Mouse (Mus musculus) intestine, embryonic 14.5 days (tissue): Measurements from ENCODE around the gene C1rl. TPM values are rescaled to one million over a fixed set of nuclear protein-coding genes. Genes with fewer than 3 reads are reported as not detected.
"Not testable (repeated sequence)": the region's sequence is repeated elsewhere in the genome, so short reads cannot be mapped to it uniquely, and the experiment has no call there.

ENCODE experiments used
- ATAC-seq: fragments of 200-750 bp; cut with Nextera tagmentation; replicated peaks from 2 replicates; pipeline ENCODE4 v1.8.0; 2017; ENCODE audit warnings: low read depth, moderate number of reproducible peaks, moderate TSS enrichment, moderate library complexity; ENCODE audit not compliant: low FRiP score, low TSS enrichment
- DNase-seq: peaks from one replicate; pipeline ENCODE4 v3.0.0-alpha.2; 2018; ENCODE audit warnings: low spot score
- H3K27ac ChIP-seq: fragments of 300-500 bp; sonication (generic); 2 replicates; pipeline ENCODE4 v1.5.1; 2014; ENCODE audit warnings: low read depth, mild to moderate bottlenecking, control low read depth
- H3K27me3 ChIP-seq: fragments of 300-500 bp; sonication (generic); replicated peaks from 2 replicates; pipeline ENCODE4 v1.6.1; 2014; ENCODE audit warnings: low read length, control low read depth; ENCODE audit not compliant: control insufficient read depth, insufficient read depth
- H3K36me3 ChIP-seq: fragments of 300-500 bp; sonication (generic); 2 replicates; pipeline ENCODE4 v1.6.1; 2014; ENCODE audit warnings: low read length, control low read depth; ENCODE audit not compliant: control insufficient read depth, insufficient read depth
- H3K4me1 ChIP-seq: fragments of 300-500 bp; sonication (generic); replicated peaks from 2 replicates; pipeline ENCODE4 v1.6.1; 2014; ENCODE audit warnings: low read length, control low read depth, mixed read lengths; ENCODE audit not compliant: control insufficient read depth, insufficient read depth
- H3K4me2 ChIP-seq: fragments of 300-500 bp; sonication (generic); 2 replicates; pipeline ENCODE4 v1.6.1; 2014; ENCODE audit warnings: low read length
- H3K4me3 ChIP-seq: fragments of 300-500 bp; sonication (generic); 2 replicates; pipeline ENCODE4 v1.5.1; 2014; ENCODE audit warnings: low read depth, low read length, control low read depth, mixed read lengths
- H3K9ac ChIP-seq: fragments of 300-500 bp; sonication (generic); 2 replicates; pipeline ENCODE4 v1.6.1; 2014; ENCODE audit warnings: mild to moderate bottlenecking, low read length
- H3K9me3 ChIP-seq: fragments of 300-500 bp; sonication (generic); 2 replicates; pipeline ENCODE4 v1.6.1; 2016; ENCODE audit warnings: low read length, control low read depth; ENCODE audit not compliant: control insufficient read depth
- WGBS: fragments of 180-500 bp; shearing (Covaris S2); extraction: QIAGEN DNeasy Blood & Tissue Kit; methylation state at CpG from one replicate; pipeline ENCODE4 v1.1.7; 2014; 5-methylcytosine and 5-hydroxymethylcytosine counted together
- polyA plus RNA-seq: library from polyadenylated mRNA; unstranded; fragments of >200 nt; fragmentation: Nextera tagmentation; extraction: Ambion mirVana; gene quantifications from 2 replicates; pipeline ENCODE4 v1.2.1, GENCODE M21; 2014

The C1rl gene
- polyA plus RNA-seq, 1 experiment from 2014 or later = 0.92 TPM

- no peaks in the 10 kb centered on the region for H3K4me1 ChIP-seq
- H3K9me3 ChIP-seq = no peaks in the 10 kb centered on the region
- no peak for DNase-seq
- H3K27me3 ChIP-seq = no peaks in the 10 kb centered on the region
- WGBS = 69% methylated on average over 6 of the region's 6 CpGs
- H3K4me2 ChIP-seq = no peak overlapping the region
- no peak for ATAC-seq
- H3K9ac ChIP-seq = no peak overlapping the region
- H3K27ac ChIP-seq = no peak overlapping the region
- no peak overlapping the region for H3K4me3 ChIP-seq
- H3K36me3 ChIP-seq = no peaks in the 10 kb centered on the region
Observed at GRCm38 (mm10) chr6:124465729-124466128, 27.2 kb upstream of the C1rl start.

GRCm38 (mm10) chr6:124471121-124471520 lies 21.8 kb upstream of the C1rl start:
- Histone ChIP-seq H3K9ac (no peak overlapping the region), H3K4me1 (no peaks in the 10 kb centered on the region), H3K27me3 (no peaks in the 10 kb centered on the region), H3K36me3 (no peaks in the 10 kb centered on the region), H3K4me3 (no peak overlapping the region), H3K4me2 (no peak overlapping the region), H3K27ac (no peak overlapping the region), H3K9me3 (no peaks in the 10 kb centered on the region)
- ATAC-seq (no peak), DNase-seq (no peak)
- WGBS = 90% methylated on average over 3 of the region's 3 CpGs

DNA sequence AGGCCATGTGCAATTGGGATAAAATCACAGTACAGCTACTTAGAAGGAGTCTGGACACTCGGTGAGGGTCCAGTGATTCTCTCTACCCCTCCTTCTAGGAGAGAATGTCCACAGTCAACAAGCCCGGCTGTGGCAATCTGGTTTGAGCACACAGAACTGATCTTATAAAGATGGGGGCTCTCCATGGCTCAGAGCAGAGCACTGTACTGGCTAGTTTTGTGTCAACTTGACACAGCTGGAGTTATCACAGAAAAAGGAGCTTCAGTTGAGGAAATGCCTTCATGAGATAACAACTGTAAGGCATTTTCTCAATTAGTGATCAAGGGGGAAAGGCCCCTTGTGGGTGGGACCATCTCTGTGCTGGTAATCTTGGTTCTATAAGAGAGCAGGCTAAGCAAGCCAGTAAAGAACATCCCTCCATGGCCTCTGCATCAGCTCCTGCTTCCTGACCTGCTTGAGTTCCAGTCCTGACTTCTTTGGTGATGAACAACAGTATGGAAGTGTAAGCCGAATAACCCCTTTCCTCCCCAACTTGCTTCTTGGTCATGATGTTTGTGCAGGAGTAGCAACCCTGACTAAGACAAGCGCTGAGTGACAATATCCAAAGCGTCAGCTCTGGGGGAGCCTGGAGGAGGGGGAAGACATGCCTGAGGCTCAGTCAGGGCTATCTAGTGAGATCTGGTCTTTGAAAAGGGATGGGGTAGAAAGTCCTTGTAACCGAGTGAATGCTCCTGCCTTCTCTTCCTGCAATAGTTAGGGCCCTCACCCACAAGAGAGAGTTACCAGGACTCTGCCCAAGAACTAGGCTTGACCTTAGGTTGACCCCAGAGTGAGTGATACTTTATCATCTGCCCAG lies 20.9 kb upstream of the C1rl start:
- H3K4me2 ChIP-seq, H3K27me3 ChIP-seq, DNase-seq, H3K27ac ChIP-seq, H3K9ac ChIP-seq, ATAC-seq, H3K4me1 ChIP-seq, H3K9me3 ChIP-seq, H3K4me3 ChIP-seq, H3K36me3 ChIP-seq: not testable (repeated sequence)
- 69% methylated on average over 6 of the region's 6 CpGs for WGBS

DNA sequence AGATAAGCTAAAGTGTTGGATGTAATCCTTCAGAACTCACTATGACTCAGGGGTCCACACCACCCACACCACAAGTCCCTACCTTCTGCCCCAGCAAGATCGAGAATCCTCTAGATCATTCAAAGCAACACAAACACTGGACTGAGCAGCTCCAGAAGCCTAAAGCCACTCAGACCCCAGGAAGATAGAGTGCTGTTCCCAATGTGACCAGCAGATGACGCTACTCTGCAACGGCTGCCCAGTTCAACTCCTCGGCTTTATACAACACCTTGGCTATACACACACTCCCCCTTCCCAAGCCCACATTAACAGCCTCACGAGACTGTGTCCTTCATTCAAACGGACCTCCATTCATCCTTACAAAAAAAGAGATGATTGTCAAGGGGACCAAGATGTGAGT lies 20.1 kb upstream of the C1rl start:
- no peak overlapping the region for H3K9ac ChIP-seq
- DNase-seq = no peak
- H3K9me3 ChIP-seq = no peaks in the 10 kb centered on the region
- no peak overlapping the region for H3K27ac ChIP-seq
- no peak overlapping the region for H3K4me3 ChIP-seq
- H3K36me3 ChIP-seq = no peaks in the 10 kb centered on the region
- no peaks in the 10 kb centered on the region for H3K4me1 ChIP-seq
- ATAC-seq = no peak
- H3K4me2 ChIP-seq = no peak overlapping the region
- H3K27me3 ChIP-seq = no peaks in the 10 kb centered on the region
- WGBS = 36% methylated on average over 6 of the region's 6 CpGs

DNA sequence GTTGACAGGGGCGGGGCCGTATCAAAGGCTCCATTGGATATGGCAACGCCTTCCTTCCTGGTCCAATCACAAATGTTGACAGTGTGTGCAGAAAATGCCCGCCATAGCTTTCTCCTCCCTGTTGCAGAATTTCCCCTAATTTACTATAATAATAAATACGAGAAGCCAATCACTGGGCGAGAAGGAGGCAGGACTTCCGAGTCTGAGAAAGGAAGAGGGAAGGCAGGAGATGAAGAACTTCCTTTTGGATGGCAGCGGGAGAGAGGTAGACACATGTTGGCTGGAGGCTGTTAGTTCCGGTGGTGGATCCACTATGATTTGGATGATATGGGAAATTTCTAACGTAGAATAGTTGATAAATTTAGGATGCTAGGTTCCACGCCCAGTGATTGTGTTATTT lies 18.3 kb upstream of the C1rl start:
- H3K9ac ChIP-seq = no peak overlapping the region
- DNase-seq (no peak), ATAC-seq (no peak)
- H3K9me3 ChIP-seq = no peaks in the 10 kb centered on the region
- H3K36me3 ChIP-seq = no peaks in the 10 kb centered on the region
- WGBS = 87% methylated on average over 11 of the region's 11 CpGs
- no peak overlapping the region for H3K27ac ChIP-seq
- no peaks in the 10 kb centered on the region for H3K27me3 ChIP-seq
- H3K4me2 ChIP-seq = no peak overlapping the region
- H3K4me1 ChIP-seq = no peaks in the 10 kb centered on the region
- no peak overlapping the region for H3K4me3 ChIP-seq

DNA sequence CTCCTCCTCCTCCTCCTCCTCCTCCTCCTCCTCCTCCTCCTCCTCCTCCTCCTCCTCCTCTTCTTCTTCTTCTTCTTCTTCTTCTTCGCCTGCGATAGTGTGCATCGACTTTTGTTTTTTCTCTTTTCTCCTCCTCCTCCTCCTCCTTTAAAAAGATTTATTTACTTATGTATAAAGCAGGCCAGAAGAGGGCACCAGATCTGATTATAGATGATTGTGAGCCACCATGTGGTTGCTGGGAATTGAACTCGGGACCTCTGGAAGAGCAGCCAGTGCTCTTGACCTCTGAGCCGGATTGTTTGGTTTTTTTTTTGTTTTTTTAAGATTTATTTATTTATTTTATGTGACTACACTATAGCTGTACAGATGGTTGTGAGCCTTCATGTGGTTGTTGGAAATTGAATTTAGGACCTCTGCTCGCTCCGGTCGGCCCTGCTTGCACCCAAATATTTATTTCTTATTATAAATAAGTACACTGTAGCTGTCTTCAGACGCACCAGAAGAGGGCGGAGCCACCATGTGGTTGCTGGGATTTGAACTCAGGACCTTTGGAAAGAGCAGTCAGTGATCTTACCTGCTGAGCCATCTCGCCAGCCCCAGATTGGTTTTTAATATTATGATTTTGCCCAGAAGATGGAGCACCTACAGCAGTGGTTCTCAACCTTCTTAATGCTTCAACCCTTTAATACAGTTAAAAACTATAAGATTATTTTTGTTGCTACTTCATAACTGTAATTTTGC lies 17.4 kb upstream of the C1rl start:
- not testable (repeated sequence) for DNase-seq, H3K9ac ChIP-seq, H3K4me2 ChIP-seq, H3K9me3 ChIP-seq, ATAC-seq, H3K4me3 ChIP-seq, H3K27ac ChIP-seq, H3K36me3 ChIP-seq, H3K27me3 ChIP-seq, H3K4me1 ChIP-seq
- WGBS = 87% methylated on average over 9 of the region's 11 CpGs

DNA sequence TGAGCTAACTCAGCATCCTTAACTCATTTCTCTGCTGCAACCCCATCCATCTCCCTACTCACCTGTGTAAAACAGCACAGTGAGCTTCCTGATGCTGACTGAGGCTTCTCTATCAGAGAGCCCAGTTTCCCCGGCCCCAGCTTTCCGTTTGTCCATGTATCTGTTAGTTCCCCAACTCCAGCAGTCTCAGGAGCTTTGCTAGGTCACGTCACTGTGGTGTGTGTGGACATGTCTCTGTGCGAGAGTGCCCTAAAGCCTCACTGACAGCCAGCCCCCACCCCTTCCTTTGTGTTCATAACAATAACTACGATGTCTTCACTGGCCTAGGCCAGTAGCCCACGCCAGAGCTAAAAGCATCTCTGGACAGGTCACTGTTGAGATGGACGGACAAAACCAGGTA lies 16.7 kb upstream of the C1rl start:
- Histone ChIP-seq H3K27me3 (no peaks in the 10 kb centered on the region), H3K4me2 (no peak overlapping the region), H3K27ac (no peak overlapping the region), H3K36me3 (no peaks in the 10 kb centered on the region), H3K4me1 (no peaks in the 10 kb centered on the region), H3K9ac (no peak overlapping the region), H3K4me3 (no peak overlapping the region), H3K9me3 (no peaks in the 10 kb centered on the region)
- 88% methylated on average over 7 of the region's 7 CpGs for WGBS
- no peak for ATAC-seq
- DNase-seq = no peak

DNA sequence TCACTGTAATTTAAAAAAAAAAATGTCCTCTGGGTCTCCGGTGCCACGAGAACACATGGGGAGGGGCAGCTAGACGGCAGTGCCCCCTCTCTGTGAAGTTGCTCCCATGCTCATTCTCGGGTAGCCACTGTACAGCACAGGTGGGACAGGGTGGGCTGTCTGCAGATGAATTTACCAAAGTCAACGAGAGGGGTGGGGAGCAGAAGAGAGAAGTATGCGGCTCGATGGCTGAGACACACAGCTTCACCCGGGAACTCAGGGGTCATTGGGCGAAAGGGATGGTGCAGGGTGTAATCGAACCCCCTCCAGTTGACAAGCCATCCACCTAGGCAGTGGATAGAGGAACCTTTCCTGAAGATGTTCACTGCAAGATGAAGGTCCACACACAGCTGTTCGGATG lies 16.1 kb upstream of the C1rl start:
- WGBS = 86% methylated on average over 11 of the region's 11 CpGs
- Histone ChIP-seq H3K27me3 (no peaks in the 10 kb centered on the region), H3K9me3 (no peaks in the 10 kb centered on the region), H3K9ac (no peak overlapping the region), H3K4me1 (no peaks in the 10 kb centered on the region), H3K36me3 (no peaks in the 10 kb centered on the region), H3K27ac (no peak overlapping the region), H3K4me2 (no peak overlapping the region), H3K4me3 (no peak overlapping the region)
- ATAC-seq (no peak), DNase-seq (no peak)
